Mouse (Mus musculus) yolk sac, embryonic 10.5 days (tissue): ENCODE measurements around the gene Ccdc170.
"Not testable (repeated sequence)": the region's sequence is repeated elsewhere in the genome, so short reads cannot be mapped to it uniquely, and the experiment has no call there.

Experiments
- DNase-seq: peaks from one replicate; pipeline ENCODE4 v3.0.0-alpha.2; 2017; ENCODE audit warnings: low spot score

Ccdc170 gene

DNA sequence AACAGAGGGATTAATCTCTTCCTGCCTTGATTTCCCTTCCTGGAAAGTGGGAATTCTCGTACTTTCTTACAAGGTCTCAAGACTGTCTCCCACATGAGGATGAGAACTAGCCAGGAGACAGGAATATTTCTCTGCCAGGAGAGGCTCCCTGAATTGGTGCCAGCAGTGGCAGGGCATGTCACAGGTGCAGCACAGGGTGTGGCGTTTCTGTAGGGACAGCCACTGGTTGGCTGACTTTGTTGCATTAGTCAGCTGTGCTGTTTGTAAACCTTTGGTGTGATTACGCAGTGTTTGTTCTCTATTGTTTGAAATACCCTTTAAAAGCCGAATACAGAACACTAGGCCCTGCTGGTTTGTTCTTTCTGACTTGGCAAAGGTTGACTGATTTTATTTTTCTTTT lies 117.3 kb downstream of the Ccdc170 start:
- DNase-seq, result no peak

DNA sequence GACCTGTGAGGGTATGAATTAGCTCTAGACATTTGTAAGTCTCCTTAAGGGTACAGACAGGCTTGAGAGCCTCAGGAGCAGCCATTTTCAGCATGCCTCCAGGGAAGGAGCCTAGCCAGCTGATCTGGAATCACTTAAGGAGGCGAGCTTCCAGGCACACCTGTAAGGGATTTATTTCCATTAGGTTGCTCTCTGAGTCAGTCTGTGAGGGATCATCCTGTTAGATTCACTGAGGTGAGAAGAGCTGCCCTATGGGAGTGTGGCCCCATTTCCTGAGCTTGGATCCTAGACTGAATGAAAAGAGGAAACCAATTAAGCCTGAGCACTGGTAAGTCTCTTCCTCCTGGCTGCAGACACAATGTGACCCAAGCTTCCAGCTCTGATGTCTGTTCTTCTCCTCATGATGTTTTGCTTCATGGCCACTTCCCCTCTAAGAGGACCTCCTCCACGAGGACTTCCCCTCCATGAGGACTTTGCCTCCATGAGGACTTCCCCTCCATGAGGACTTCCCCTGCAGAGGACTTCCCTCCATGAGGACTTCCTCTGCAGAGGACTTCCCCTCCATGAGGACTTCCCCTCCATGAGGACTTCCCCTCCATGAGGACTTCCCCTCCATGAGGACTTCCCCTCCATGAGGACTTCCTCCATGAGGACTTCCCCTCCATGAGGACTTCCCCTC lies 118.6 kb downstream of the Ccdc170 start:
- no peak for DNase-seq

DNA sequence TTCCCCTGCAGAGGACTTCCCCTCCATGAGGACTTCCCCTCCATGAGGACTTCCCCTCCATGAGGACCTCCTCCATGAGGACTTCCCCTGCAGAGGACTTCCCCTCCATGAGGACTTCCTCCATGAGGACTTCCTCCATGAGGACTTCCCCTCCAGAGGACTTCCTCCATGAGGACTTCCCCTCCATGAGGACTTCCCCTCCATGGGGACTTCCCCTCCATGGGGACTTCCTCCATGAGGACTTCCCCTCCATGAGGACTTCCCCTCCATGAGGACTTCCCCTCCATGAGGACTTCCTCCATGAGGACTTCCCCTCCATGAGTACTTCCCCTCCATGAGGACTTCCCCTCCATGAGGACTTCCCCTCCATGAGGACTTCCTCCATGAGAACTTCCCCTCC lies 119.3 kb downstream of the Ccdc170 start:
- DNase-seq, result not testable (repeated sequence)

DNA sequence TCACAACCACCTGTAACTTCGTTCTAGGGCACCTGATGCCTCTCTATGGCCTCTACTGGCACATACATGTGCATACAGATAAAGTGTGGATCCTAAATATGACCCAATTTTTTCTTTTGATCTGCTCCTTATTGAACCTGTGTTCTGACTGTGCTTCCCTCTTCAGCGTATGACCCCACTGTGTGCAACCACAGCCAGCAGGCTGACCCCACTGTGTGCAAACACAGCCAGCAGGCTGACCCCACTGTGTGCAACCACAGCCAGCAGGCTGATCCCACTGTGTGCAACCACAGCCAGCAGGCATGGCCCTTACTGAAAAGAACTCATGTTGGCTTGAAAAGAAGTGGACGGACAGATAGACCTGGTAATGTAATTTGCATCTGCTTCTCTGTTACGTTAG lies 120.2 kb downstream of the Ccdc170 start:
- no peak for DNase-seq

DNA sequence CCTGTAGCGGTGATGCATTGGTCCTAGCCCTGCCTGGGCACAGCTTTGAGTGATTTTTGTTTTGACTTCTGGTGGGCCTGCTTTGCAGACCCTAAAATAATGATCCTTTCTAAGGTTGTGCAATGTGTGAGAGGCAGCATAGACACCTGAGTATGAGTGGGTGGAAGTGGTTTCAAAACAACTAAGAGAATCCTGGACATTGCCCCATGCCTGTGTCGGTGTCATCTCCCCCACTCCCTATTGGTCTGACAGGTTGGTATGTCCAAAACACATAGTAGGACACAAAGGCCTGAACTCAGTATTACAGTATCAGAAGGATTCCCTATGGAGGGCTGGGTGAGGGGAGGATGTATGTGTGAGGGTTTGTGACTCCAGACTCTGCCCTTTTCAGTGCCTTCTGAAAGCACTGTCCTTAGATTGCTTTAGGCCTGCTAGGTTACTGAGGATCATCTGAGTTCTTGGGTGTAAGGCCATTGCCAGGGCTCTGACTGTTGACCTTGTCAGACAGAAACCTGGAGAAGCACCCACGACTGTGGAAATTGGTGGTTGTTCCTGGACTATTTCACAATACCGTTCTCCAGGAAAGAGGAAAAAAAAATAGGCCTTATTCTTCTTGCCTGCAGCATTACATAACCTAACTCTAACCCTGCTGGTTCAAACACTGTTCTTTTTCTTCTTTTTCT lies 122.4 kb downstream of the Ccdc170 start:
- no peak for DNase-seq

GRCm38 (mm10) chr10:4610234-4610633 lies 127.9 kb downstream of the Ccdc170 start:
- DNase-seq, result no peak

DNA sequence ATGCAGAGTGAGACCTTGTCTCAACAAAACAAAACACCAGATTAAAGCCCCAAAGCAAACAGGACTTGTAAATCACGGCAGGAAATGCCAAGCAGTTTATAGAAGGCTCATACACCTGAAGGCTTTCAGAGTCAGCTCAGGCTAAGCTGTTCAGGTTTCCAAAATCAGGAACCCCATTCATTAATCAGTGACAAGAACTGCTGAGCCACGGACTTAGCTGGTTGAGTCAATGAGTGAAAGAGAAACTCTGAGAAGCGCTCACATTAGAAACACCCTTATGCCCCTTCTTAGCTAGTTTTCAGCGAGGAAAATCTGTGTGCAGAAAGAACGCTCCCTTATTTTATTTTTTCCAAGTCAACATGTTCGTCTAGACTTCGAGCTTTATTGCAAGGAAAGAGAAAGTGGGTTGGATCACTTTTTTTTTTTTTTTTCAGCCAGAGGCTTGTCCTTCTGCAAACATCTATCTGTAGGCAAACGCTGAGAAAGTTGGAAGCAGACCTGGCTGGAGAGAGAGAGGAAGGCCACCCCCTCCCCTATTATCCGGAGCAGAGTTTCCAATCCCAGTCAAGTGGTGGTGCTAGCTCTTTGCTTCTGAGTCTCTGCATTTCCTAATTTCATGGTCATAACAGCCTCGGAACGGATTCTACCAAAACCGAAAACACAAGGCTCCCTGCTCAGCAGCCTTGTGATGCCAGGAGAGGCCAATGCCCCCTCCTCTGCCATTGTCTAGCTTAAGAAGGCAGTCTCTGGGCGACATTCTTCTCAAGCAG lies 129.3 kb downstream of the Ccdc170 start, which contains the start of gene Esr1:
Gene Esr1, plus strand, starts transcription at position 208 of the 770 bp plus-strand sequence.
- peak; percentile 12 for DNase-seq
